Mouse (Mus musculus) adrenal gland, adult 18-20 months (tissue): ENCODE measurements around the gene Slc36a3. TPM values are rescaled to one million over a fixed set of nuclear protein-coding genes. Genes with fewer than 3 reads are reported as not detected.

Experiments used
- DNase-seq, 2 experiments: peaks; one replicate each; pipeline ENCODE4 v3.0.0; 2021 to 2022; ENCODE audit warnings: low spot score in 2 of 2
- long read RNA-seq, 2 experiments: library from polyadenylated mRNA; stranded (forward); transcript quantifications; one replicate each; pipeline ENCODE4 v2.0.0; 2021
- total RNA-seq, 2 experiments: library from RNA; stranded (reverse); gene quantifications; 1 replicate in 1 of 2; 2 replicates in 1 of 2; pipeline ENCODE4 v1.2.3; 2021

Slc36a3 gene
- total RNA-seq, result not detected
- long read RNA-seq, experiment 1, result 0 reads
- long read RNA-seq, experiment 2, result 0 reads

DNA sequence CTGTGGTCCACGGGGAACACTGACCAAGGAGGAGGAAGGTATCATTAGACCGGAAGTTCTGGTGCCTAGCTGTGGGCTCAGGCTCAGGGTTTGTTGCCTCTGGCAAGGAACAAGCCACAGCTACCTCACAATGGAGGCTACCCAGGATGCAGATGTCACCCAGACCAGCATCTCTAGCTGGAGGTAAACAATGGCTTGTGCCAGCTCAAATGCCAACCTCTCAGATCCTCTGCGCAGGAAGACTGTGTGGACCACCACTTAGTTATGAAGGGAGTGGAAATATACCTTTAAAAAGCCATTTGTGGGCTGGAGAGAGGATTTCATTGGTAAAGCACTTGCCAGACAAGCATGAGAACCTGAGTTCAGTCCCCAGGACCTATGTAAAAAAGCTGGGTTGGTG lies at the start of gene Slc36a3:
Slc36a3 (minus strand) TSS at position 101 of the 400 bp plus-strand sequence.
- no peak for DNase-seq

DNA sequence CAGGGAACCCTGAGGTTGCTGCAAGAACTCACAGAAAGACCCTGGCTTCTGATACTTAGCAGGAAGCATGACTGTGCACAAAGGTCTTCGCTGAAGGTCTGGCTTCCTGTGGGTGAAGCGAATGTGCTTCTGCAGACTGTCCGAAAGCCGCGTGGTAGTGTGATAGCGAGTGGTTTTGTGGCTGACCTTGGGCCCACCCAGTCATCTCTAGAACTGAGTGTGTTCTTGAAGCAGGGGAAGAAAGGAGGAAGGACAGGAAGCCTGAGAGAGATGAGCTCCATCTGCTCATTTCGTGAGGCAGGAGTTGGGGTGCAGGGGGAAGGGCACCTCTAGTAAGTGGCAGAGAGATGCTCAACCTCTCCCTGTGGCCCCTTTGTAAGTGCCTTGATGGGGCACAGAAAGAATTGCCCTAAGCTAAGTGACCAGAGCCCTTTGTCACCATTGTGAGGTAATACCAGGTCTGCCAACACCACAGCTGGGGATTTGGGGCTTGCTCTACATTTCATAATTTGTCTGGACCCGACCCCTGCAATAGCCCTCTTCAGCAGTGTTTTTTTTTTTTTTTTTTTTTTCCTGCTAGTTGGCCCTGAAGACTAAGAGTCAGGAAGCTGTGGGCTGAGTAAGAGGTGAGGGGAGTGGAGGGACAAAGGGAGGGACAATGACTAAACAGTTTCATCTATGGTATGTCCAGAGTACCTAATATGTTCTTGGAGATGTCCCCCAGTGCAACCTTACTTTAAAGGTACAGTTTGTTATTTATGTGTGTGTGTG lies 46.4 kb upstream of the Slc36a3 start:
- DNase-seq, result no peak

DNA sequence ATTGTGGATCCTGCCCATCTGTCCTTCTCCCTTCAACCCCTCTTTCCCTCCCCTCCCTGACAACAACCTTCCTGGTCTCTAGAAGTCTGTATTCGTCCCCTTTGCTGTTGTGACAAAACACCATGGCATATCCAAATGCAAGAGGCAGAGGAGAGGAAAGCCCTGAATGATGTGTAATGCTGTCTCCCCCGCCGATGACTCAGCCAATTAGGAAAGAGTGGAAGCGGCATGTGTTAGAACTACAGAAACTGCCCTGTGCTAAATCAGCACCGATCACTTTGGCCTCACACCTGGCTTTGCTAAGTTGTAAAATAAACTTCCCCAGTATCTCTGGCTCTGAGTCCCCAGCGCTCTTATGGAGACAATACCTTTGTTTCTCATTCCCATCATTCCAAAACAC lies 45.6 kb upstream of the Slc36a3 start:
- no peak for DNase-seq

DNA sequence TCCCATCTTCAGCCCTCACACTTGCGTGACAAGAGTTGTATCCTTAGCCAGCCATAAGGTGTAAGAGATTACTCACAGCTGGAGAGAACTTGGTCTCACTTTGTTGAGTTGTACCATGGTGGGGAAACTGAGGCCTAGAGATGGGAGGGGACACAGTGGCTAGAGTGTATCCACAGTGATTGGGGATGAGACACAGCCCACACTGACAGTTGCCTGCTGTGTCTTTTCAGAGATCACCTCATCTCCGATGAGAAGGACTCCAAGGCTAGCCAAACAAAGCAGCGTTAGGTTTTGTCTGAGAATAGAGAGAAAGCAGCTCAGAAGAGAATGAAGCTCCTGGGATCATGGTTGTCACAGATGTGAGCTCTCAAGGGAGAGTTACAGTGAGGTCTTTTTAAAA lies 38.7 kb upstream of the Slc36a3 start:
- no peak for DNase-seq

DNA sequence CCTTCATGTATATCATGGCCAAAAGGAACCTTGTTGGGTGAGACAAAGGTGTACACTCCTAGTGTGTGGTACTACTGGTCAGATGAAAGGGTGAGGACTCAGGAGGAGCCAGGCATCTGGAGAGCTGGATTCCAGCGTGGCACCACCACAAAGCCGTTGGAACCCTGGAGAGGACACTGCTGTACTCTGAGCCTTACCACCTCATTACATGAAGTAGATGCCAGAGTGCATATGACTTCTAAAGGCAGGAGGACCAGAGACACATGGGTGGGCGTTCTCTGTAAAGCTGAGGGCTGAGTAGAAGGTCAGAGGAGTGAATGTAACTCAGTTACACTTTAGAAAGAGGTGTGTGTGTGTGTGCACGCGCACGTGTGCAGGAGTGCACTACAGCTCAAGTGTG lies 36.3 kb upstream of the Slc36a3 start:
- DNase-seq, result no peak

DNA sequence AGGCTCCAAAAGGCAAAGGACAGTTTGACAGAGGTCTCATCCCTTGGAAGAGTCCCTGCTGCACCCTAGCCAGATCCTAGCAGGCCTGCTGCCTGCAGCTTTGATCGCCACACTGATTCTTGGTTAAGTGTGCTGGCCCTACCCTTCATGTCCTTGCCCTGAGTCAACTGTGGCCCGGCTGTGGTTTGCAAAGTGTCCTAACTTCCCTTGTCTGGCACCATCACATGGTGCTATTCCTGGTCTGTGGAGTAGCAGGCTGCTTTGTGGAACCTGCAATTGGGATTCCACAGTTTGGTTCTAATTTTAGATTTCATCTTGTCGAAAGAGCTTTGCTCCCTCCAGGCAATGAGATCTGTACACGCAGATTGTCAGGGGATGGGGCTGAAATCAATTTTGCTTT lies 35.8 kb upstream of the Slc36a3 start:
- DNase-seq, result no peak

DNA sequence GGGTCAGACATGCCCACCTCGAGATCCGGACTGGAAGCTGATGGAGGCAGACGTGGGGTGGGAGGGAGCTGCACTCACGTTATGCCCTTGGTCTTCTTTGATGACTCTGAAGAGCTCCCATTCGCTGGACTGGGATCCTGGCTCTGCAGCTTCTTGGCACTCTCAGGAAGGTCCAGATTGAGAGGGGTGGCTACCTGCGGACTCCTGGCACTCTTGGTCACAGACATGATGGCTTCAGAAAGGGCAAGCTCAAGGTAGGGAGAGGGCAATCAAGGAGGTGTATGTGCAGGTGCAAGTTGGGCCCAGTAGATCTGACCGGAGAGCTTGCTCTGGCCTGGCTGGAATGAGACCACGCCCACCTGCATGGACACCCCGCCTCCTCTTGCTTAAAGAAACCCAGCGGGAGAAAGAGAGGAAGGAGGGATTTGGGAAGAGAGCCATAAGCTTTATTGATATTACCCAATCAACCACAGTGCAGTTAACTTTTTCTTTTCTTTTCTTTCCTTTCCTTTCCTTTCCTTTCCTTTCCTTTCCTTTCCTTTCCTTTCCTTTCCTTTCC lies 33.3 kb upstream of the Slc36a3 start, which contains the start of gene Slc36a2:
Slc36a2 (minus strand) TSS at position 345 of the 559 bp plus-strand sequence.
- no peak for DNase-seq

DNA sequence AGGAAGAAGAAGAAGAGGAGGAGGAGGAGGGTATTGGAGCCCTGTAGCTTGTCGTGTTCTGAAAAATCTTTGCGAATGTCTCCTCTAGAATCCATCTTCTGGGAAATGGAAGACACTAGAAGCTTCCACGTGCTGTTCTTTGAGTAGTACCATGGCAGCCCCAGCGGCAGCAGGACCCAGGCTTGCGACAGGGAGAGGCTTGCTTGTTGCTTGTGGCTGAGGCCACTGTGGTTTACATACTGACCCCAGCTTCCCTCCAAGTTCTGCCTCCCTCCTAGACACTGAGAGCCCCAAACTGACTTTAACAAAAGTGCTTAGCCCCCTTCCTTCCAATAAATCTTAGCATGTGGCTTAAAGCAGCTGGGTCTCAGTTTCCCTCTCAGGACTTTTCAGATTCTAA lies 32.7 kb upstream of the Slc36a3 start:
- DNase-seq, result no peak

DNA sequence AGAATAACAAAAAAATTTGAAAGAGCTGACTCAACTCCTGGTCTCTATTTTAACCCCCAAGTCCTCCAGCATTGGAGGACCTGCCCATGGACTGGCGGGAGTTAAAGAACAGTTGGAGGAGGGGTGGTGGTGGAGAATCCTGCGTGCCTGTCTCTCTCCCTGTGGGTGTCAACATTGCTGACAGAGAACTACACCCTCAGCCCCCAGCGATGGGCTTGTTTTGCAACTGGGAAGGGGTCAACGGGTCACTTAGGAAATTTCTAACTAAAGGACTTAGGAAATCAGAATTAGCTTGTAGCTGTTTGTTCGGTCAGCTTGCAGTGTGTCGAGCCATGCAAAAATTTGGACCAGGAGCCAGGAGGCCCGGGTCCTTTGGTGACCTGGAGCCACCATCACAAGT lies 31.6 kb upstream of the Slc36a3 start:
- DNase-seq, result no peak

DNA sequence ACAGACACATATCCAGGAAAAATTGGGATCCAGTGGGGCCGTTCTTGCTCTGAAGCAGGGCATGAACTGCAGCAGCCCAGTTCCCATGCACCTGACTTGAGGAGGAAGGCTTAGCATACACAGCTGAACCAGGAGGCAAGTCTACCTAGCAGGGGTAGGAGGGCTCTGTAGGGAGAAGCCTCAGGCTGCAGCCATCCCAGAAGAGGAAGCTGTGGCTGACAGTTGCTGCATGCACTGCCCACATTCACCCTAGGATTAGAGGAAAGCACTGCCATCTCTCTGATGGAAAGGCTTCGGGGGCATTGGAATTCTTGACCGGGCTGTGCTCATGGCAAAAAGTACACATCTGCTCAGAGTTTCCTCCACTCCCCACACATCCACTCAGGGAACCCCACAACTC lies 28.3 kb upstream of the Slc36a3 start:
- DNase-seq, result no peak

DNA sequence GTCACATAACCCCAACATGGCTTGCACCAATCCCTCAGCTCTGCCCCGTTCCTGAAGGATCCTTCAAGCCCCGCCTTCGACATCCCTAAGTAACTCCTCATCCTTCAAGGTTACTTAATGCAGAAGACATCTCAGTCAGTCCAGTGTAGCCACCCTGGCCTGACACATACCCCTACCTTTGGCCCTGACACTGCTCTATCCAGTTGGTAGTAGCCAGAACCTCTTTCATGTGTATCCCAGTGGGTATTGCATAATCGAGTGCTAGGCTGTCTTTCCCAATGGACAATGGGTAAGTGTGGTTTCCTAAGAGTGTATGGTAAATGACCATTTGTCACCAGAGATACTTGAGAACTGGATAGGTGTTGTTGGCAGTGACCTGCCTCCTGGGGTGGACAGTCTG lies 27.3 kb upstream of the Slc36a3 start:
- DNase-seq, result no peak

DNA sequence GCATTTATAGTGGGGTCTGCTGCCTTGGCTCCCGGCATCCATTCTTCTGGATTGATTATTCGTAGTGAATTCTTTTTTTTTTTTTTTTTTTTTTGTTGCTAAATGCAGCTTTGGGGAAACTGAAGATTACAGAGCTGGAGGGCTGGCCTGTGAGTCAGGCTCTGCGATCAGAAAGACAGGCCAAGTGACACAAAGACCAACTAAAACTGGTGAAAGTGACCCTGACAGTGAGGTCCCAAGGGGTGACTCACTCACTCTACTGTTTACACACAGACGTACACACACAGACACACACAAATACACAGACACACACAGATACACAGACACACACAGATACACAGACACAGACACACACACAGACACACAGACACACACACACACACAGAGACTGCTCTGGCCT lies 19.0 kb upstream of the Slc36a3 start:
- no peak for DNase-seq

DNA sequence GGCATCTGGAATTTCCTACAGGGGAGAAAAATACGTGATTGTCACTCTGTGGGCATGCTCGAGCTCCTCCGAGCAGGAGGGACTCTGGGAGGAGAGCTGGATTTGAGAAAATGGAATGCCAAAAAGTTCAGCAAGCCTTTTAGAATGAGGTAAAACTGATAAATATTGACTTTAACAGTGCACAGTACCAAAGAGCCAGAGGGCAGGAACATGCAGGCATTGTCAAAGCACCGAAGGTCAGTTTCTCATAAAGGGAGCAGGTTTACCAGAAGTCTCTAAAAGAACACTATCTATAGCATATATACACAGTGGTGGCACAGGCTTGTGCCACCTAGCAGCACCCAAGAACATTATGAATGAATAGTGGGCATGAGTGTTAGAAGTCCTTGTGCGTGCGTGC lies 17.4 kb upstream of the Slc36a3 start:
- no peak for DNase-seq

DNA sequence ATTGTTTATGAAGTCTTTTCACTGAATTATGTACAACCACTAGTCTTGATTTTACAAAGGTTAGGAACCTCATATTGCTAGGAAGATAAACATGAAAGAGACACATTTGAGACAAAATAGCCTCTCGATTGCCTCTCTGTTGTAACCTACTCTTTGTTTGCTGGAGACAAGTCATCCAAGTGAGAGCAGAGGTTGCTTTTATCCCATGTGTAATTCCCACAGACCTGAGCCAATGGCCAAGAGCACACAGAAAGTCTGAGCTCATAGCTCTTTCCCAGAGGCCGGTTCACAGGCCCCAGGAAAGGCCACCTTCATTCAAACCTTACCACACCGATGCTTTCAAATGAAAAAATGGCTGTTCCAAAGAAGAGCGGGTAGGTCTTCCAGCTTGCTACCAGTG lies 17.0 kb upstream of the Slc36a3 start:
- no peak for DNase-seq

DNA sequence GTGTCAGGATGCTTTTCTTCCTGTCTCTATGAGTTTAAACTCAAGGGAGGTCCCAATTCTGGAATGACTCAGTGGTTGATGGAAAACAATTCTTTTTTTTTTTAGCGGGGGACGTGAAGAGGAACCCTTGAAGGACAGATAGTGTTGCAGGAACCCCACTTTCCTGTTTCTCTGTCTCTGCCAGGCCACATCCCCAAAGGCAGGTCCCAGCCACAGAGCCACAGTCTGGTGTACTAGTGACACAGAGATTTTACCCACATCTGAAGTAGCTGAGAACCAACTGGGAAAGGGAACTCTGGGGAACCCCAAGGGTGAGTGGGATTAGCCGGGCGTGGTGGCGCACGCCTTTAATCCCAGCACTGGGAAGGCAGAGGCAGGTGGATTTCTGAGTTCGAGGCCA lies 14.2 kb upstream of the Slc36a3 start:
- no peak for DNase-seq

DNA sequence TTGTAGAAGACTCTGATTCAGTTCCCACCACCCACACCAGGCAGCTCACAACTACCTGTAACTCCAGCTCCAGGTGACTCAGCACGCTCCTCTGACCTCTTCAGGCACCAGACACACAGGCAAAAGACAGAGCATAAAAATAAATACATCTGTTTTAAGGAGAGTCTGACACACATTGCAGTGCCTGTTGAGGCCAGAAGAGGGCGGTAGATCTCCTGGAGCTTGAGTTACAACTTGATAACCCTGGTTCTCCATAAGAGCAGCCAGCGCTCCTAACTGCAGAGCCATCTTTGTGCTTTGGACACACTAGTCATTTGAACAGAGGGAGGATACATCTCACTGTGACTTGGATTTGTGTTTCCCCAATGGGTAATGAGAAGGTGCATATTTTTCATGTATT lies 13.2 kb upstream of the Slc36a3 start:
- peak; percentile 25 to 38 for DNase-seq

DNA sequence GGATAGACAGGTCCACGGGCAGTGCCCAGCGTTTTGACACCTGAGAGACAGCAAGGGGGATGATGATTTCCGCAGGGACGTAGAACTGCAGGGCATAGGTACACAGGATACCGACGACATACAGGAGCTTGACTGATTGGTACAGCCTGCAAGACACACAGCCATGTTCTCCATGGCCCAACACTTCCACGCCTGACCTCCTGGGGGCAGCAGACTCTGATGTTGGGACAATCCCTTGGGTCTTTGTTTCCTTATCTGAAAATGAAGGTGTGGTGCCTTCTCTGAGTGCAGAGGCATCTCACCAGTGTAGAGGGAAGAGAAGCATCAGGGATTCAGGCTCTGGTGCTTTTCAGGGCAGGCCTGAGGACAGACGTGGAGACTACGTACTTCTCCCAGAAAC lies 11.2 kb upstream of the Slc36a3 start:
- DNase-seq, result peak; percentile 50 to 54

DNA sequence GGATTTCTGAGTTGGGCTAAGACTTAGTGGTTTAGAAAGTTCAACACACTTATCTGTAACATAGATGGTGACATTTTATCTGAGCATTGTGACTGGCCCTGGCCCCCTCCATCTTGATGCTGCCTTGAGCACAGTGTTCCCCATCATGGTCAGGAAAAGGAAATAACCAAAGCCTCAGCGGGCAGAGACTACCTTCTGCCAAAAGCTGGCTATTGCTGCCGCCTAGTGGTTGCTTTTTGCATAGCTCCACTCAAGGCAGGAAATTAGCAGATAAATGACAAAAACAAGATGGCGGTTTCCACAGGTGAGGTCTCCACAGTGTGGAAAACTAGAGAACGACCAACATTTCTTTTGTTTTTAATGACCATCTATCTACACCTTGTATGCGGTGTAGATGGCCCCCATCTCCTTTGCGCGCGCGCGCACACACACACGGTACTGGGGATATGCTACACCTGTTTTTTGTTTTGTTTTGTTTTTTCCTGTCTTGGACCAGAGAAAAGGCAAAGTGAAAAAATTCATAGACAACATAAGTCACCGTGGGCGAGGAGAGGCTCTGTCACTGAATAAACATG lies 7.4 kb upstream of the Slc36a3 start:
- peak; percentile 81 to 85 for DNase-seq

DNA sequence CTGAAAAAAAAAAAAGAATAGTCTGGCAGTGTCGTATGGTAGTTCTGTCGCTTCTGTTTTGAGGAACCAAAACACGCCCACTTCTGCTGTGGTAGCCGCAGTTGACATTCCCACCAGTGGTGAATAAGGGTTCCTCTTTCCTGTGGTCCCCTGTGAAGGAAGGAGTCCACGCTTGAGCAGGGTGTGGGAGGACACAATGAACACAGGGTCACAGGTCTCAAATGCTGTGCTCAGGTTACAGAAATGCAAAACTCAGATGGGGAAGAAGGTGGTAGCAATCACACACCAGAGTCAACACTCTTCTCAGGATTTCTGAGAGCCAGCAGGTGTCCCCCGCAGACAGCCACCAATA lies 3.5 kb upstream of the Slc36a3 start:
- no peak for DNase-seq

DNA sequence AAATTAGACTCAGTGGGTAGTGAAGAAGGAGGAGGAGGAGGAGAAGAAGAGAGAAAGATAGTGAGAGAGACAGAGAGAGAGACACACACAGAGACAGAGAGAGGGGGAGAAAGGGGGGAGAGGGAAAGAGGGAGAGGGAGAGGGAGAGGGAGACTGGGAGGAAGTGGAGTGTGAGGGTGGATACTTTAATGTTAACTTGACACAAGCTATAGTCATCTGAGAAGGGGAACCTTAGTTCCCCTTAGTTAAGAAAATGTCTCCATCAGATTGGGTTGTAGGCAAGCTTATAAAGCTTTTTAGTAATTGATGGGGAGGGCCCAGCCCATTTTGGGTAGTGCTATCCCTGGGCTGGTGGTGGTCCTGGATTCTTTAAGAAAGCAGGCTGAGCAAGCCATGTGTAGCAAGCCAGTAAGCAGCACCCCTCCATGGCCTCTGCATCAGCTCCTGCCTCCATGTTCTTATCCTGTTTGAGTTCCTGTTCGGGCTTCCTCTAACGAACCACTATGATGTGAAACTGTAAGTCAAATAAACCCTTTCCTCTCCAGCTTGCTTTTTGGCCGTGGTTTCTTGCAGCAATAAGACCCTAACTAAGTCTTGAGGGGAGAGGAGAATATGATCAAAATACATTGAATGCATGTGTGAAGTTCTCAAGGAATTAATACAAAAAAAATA lies 3.0 kb upstream of the Slc36a3 start:
- DNase-seq, result no peak

DNA sequence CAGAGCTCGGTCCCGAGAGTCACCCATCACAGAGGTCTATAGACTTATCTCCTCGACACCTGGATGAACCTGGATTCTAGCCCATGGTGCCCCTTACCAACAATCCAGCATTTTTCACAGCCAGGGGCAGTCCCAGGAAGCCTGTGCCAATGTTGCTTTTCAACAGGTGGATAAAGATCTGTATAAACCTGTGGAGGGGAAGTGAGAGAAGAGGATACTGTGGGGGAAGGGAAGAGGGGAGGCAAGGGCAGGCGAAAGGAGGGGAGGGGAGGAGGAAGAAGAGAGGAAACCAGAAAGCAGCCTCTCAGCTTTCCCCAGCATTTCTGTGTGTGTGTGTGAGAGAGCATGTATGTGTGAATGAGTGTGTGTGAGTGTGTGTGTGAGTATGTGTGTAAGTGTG lies 3.0 kb downstream of the Slc36a3 start:
- no peak for DNase-seq

DNA sequence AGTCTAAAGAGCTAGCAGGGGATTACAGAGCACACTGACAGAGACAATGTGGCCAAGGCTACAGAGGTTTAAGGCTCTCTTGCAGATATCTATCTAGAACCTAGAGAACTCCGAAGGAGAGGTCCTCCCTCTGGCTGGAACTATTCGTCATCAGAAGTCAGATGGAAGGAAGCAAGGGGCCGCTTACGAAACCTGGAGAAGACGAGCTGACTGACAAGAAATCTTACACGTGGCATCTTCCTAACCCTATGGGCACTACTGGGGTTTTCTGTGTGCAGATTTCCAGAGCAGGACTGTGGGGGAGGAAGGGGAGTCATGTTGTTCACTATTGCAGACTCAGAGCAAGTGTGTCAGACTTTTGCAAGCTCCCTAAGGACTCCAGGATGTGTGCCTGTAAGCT lies 4.1 kb downstream of the Slc36a3 start:
- no peak for DNase-seq
